Mouse (Mus musculus) E14TG2a.4 (cell line): Measurements from ENCODE around the gene Lactbl1.

Experiments used
- CTCF ChIP-seq: conservative IDR thresholded peaks from 2 replicates; pipeline ENCODE4 v1.5.1; 2014; ENCODE audit warnings: low read length
- NANOG ChIP-seq: IDR thresholded peaks from 2 replicates; pipeline ENCODE4 v1.6.1; 2014; ENCODE audit warnings: borderline replicate concordance, low read length, mixed read lengths
- POU5F1 ChIP-seq: IDR thresholded peaks from 2 replicates; pipeline ENCODE4 v1.6.1; 2014; ENCODE audit warnings: low read length, borderline replicate concordance

DNA sequence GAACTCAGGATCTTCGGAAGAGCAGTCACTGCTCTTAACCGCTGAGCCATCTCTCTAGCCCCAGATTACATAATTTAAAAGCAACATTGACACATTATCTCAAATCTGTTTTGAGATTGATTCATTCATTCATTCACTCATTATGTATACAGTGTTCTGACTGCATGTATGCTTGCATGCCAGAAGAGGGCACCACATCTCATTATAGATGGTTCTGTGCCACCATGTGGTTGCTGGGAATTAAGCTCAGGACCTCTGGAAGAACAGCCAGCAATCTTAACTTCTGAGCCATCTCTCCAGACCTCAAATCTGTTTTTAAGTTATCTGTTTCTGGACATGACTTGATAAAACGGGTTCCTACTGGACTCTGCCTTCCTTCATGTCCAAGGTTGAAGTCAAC, 22.6 kb upstream of the Lactbl1 start:
- peak; percentile 29 for TF ChIP-seq CTCF
- no peak for TF ChIP-seq NANOG
- TF ChIP-seq POU5F1: no peak
